Mouse (Mus musculus): Measurements from ENCODE around the gene Slc7a11. TPM values are rescaled to one million over a fixed set of nuclear protein-coding genes. Genes with fewer than 3 reads are reported as not detected.

Gene Slc7a11
- polyA plus RNA-seq, 1 experiment: 7.2 TPM

- Histone ChIP-seq H3K36me3 (ENCODE audit: control insufficient read depth, insufficient read depth) (no peaks in the 10 kb centered on the region), H3K27me3 (ENCODE audit: control insufficient read depth, insufficient read depth, insufficient read length) (no peaks in the 10 kb centered on the region), H3K4me2 (ENCODE audit: low read depth) (no peak overlapping the region), H3K79me2 (ENCODE audit: control insufficient read depth, insufficient read depth) (no peaks in the 10 kb centered on the region), H3K4me3 (no peak overlapping the region), H3ac (ENCODE audit: control insufficient read depth, insufficient read length) (no peak overlapping the region)
- TF ChIP-seq TCF3 (IDR thresholded peaks at IDR 0.05; ENCODE audit: insufficient read length, low read depth): no peak
- no peak for TF ChIP-seq MYOG (IDR thresholded peaks at IDR 0.05; ENCODE audit: control insufficient read depth in 1 of 3, insufficient read depth in 1 of 3, insufficient read length in 2 of 3, low read depth in 2 of 3)
- TF ChIP-seq E2F4 (IDR thresholded peaks at IDR 0.05; ENCODE audit: insufficient read depth): no peak
- no peak for TF ChIP-seq MAX (IDR thresholded peaks at IDR 0.05; ENCODE audit: low read depth)
- no peak for TF ChIP-seq POLR2A (IDR thresholded peaks at IDR 0.05; ENCODE audit: insufficient read length, low read depth)
- no peak for TF ChIP-seq MYOD1 (IDR thresholded peaks at IDR 0.05; ENCODE audit: control insufficient read depth in 1 of 3, insufficient read length in 2 of 3, low read depth in 2 of 3)
- no peak for TF ChIP-seq SRF (IDR thresholded peaks at IDR 0.05; ENCODE audit: control insufficient read depth, insufficient read length, low read depth)
- TF ChIP-seq REST (IDR thresholded peaks at IDR 0.05; ENCODE audit: insufficient read depth, insufficient read length): no peak
- TF ChIP-seq POLR2AphosphoS2 (IDR thresholded peaks at IDR 0.05; ENCODE audit: insufficient read length, low read depth): no peak
- no peak for TF ChIP-seq USF1 (IDR thresholded peaks at IDR 0.05; ENCODE audit: low read depth)
- TF ChIP-seq TCF12 (IDR thresholded peaks at IDR 0.05; ENCODE audit: insufficient read depth, poor library complexity, severe bottlenecking): no peak
- no peak for TF ChIP-seq CEBPB (IDR thresholded peaks at IDR 0.05; ENCODE audit: insufficient read depth, poor library complexity, severe bottlenecking)
Observed at GRCm38 (mm10) chr3:50324524-50324923, 118.9 kb downstream of the Slc7a11 start.

GRCm38 (mm10) chr3:50323881-50324280 lies 119.5 kb downstream of the Slc7a11 start:
- no peak overlapping the region for H3ac ChIP-seq (ENCODE audit: control insufficient read depth, insufficient read length)
- H3K36me3 ChIP-seq (ENCODE audit: control insufficient read depth, insufficient read depth): no peaks in the 10 kb centered on the region
- no peak overlapping the region for H3K4me3 ChIP-seq
- no peaks in the 10 kb centered on the region for H3K79me2 ChIP-seq (ENCODE audit: control insufficient read depth, insufficient read depth)
- TF ChIP-seq MAX (IDR thresholded peaks at IDR 0.05; ENCODE audit: low read depth): no peak
- TF ChIP-seq TCF3 (IDR thresholded peaks at IDR 0.05; ENCODE audit: insufficient read length, low read depth): no peak
- no peak for TF ChIP-seq POLR2AphosphoS2 (IDR thresholded peaks at IDR 0.05; ENCODE audit: insufficient read length, low read depth)
- TF ChIP-seq MYOD1 (IDR thresholded peaks at IDR 0.05; ENCODE audit: control insufficient read depth in 1 of 3, insufficient read length in 2 of 3, low read depth in 2 of 3): no peak
- no peak for TF ChIP-seq POLR2A (IDR thresholded peaks at IDR 0.05; ENCODE audit: insufficient read length, low read depth)
- TF ChIP-seq TCF12 (IDR thresholded peaks at IDR 0.05; ENCODE audit: insufficient read depth, poor library complexity, severe bottlenecking): no peak
- TF ChIP-seq E2F4 (IDR thresholded peaks at IDR 0.05; ENCODE audit: insufficient read depth): no peak
- TF ChIP-seq MYOG (IDR thresholded peaks at IDR 0.05; ENCODE audit: control insufficient read depth in 1 of 3, insufficient read depth in 1 of 3, insufficient read length in 2 of 3, low read depth in 2 of 3): no peak
- no peak for TF ChIP-seq CEBPB (IDR thresholded peaks at IDR 0.05; ENCODE audit: insufficient read depth, poor library complexity, severe bottlenecking)
- TF ChIP-seq REST (IDR thresholded peaks at IDR 0.05; ENCODE audit: insufficient read depth, insufficient read length): no peak
- TF ChIP-seq SRF (IDR thresholded peaks at IDR 0.05; ENCODE audit: control insufficient read depth, insufficient read length, low read depth): no peak
- TF ChIP-seq USF1 (IDR thresholded peaks at IDR 0.05; ENCODE audit: low read depth): no peak
- no peaks in the 10 kb centered on the region for H3K27me3 ChIP-seq (ENCODE audit: control insufficient read depth, insufficient read depth, insufficient read length)
- H3K4me2 ChIP-seq (ENCODE audit: low read depth): no peak overlapping the region

- no peak overlapping the region for H3K4me2 ChIP-seq (ENCODE audit: low read depth)
- no peak overlapping the region for H3ac ChIP-seq (ENCODE audit: control insufficient read depth, insufficient read length)
- TF ChIP-seq TCF3 (IDR thresholded peaks at IDR 0.05; ENCODE audit: insufficient read length, low read depth) (no peak), USF1 (IDR thresholded peaks at IDR 0.05; ENCODE audit: low read depth) (no peak), E2F4 (IDR thresholded peaks at IDR 0.05; ENCODE audit: insufficient read depth) (no peak), TCF12 (IDR thresholded peaks at IDR 0.05; ENCODE audit: insufficient read depth, poor library complexity, severe bottlenecking) (no peak), REST (IDR thresholded peaks at IDR 0.05; ENCODE audit: insufficient read depth, insufficient read length) (no peak), CEBPB (IDR thresholded peaks at IDR 0.05; ENCODE audit: insufficient read depth, poor library complexity, severe bottlenecking) (no peak), MYOG (IDR thresholded peaks at IDR 0.05; ENCODE audit: control insufficient read depth in 1 of 3, insufficient read depth in 1 of 3, insufficient read length in 2 of 3, low read depth in 2 of 3) (no peak), POLR2AphosphoS2 (IDR thresholded peaks at IDR 0.05; ENCODE audit: insufficient read length, low read depth) (no peak), POLR2A (IDR thresholded peaks at IDR 0.05; ENCODE audit: insufficient read length, low read depth) (no peak), MYOD1 (IDR thresholded peaks at IDR 0.05; ENCODE audit: control insufficient read depth in 1 of 3, insufficient read length in 2 of 3, low read depth in 2 of 3) (no peak), SRF (IDR thresholded peaks at IDR 0.05; ENCODE audit: control insufficient read depth, insufficient read length, low read depth) (no peak), MAX (IDR thresholded peaks at IDR 0.05; ENCODE audit: low read depth) (no peak)
- no peaks in the 10 kb centered on the region for H3K36me3 ChIP-seq (ENCODE audit: control insufficient read depth, insufficient read depth)
- no peak overlapping the region for H3K4me3 ChIP-seq
- H3K79me2 ChIP-seq (ENCODE audit: control insufficient read depth, insufficient read depth): no peaks in the 10 kb centered on the region
- H3K27me3 ChIP-seq (ENCODE audit: control insufficient read depth, insufficient read depth, insufficient read length): no peaks in the 10 kb centered on the region
Observed at GRCm38 (mm10) chr3:50320862-50321261, 122.6 kb downstream of the Slc7a11 start.

- TF ChIP-seq E2F4 (IDR thresholded peaks at IDR 0.05; ENCODE audit: insufficient read depth) (no peak), TCF12 (IDR thresholded peaks at IDR 0.05; ENCODE audit: insufficient read depth, poor library complexity, severe bottlenecking) (no peak), POLR2AphosphoS2 (IDR thresholded peaks at IDR 0.05; ENCODE audit: insufficient read length, low read depth) (no peak), POLR2A (IDR thresholded peaks at IDR 0.05; ENCODE audit: insufficient read length, low read depth) (no peak)
- Histone ChIP-seq H3K79me2 (ENCODE audit: control insufficient read depth, insufficient read depth) (no peaks in the 10 kb centered on the region), H3K36me3 (ENCODE audit: control insufficient read depth, insufficient read depth) (no peaks in the 10 kb centered on the region)
Observed at GRCm38 (mm10) chr3:50318074-50318473, 125.3 kb downstream of the Slc7a11 start.

GRCm38 (mm10) chr3:50313816-50314215 lies 129.6 kb downstream of the Slc7a11 start:
- Histone ChIP-seq H3K4me2 (ENCODE audit: low read depth) (no peak overlapping the region), H3K79me2 (ENCODE audit: control insufficient read depth, insufficient read depth) (no peaks in the 10 kb centered on the region), H3K4me3 (no peak overlapping the region), H3K36me3 (ENCODE audit: control insufficient read depth, insufficient read depth) (no peaks in the 10 kb centered on the region), H3ac (ENCODE audit: control insufficient read depth, insufficient read length) (no peak overlapping the region), H3K27me3 (ENCODE audit: control insufficient read depth, insufficient read depth, insufficient read length) (no peaks in the 10 kb centered on the region)
- TF ChIP-seq MYOD1 (IDR thresholded peaks at IDR 0.05; ENCODE audit: control insufficient read depth in 1 of 3, insufficient read length in 2 of 3, low read depth in 2 of 3) (peak in 1 of 3 experiments; percentile 25), MAX (IDR thresholded peaks at IDR 0.05; ENCODE audit: low read depth) (no peak), CEBPB (IDR thresholded peaks at IDR 0.05; ENCODE audit: insufficient read depth, poor library complexity, severe bottlenecking) (no peak), USF1 (IDR thresholded peaks at IDR 0.05; ENCODE audit: low read depth) (no peak), POLR2A (IDR thresholded peaks at IDR 0.05; ENCODE audit: insufficient read length, low read depth) (no peak), E2F4 (IDR thresholded peaks at IDR 0.05; ENCODE audit: insufficient read depth) (no peak)

More at GRCm38 (mm10) chr3:50318074-50318473, 125.3 kb downstream of the Slc7a11 start:
- Histone ChIP-seq H3K27me3 (ENCODE audit: control insufficient read depth, insufficient read depth, insufficient read length) (no peaks in the 10 kb centered on the region), H3K4me3 (no peak overlapping the region), H3K4me2 (ENCODE audit: low read depth) (no peak overlapping the region), H3ac (ENCODE audit: control insufficient read depth, insufficient read length) (no peak overlapping the region)
